Mouse (Mus musculus) limb, embryonic 10.5 days (tissue): ENCODE measurements around the gene Sned1. TPM values are rescaled to one million over a fixed set of nuclear protein-coding genes. Genes with fewer than 3 reads are reported as not detected.
"Not testable (repeated sequence)": the region's sequence is repeated elsewhere in the genome, so short reads cannot be mapped to it uniquely, and the experiment has no call there.

Experiments
- DNase-seq: peaks from one replicate; pipeline ENCODE4 v3.0.0-alpha.2; 2017; ENCODE audit warnings: low spot score
- H3K27ac ChIP-seq: fragments of 300-500 bp; sonication (generic); 2 replicates; pipeline ENCODE4 v1.5.1; 2016; ENCODE audit warnings: mild to moderate bottlenecking
- H3K27me3 ChIP-seq: fragments of 300-500 bp; sonication (generic); 2 replicates; pipeline ENCODE4 v1.6.1; 2016; ENCODE audit warnings: low read depth, mild to moderate bottlenecking; ENCODE audit not compliant: poor library complexity, severe bottlenecking
- H3K36me3 ChIP-seq: fragments of 300-500 bp; sonication (generic); 2 replicates; pipeline ENCODE4 v1.6.1; 2016; ENCODE audit warnings: mild to moderate bottlenecking, moderate library complexity
- H3K4me1 ChIP-seq: fragments of 300-500 bp; sonication (generic); 2 replicates; pipeline ENCODE4 v1.6.1; 2016
- H3K4me3 ChIP-seq: fragments of 300-500 bp; sonication (generic); 2 replicates; pipeline ENCODE4 v1.5.1; 2016; ENCODE audit warnings: mild to moderate bottlenecking, moderate library complexity
- H3K9me3 ChIP-seq: fragments of 300-500 bp; sonication (generic); replicated peaks from 2 replicates; pipeline ENCODE4 v1.6.1; 2016; ENCODE audit warnings: mild to moderate bottlenecking
- WGBS: fragments of 180-500 bp; shearing (Covaris S2); methylation state at CpG from one replicate; pipeline ENCODE4 v1.1.7; 2016; 5-methylcytosine and 5-hydroxymethylcytosine counted together
- polyA plus RNA-seq: library from polyadenylated mRNA; unstranded; fragments of >200 nt; fragmentation: Nextera tagmentation; extraction: Ambion mirVana; gene quantifications from 2 replicates; pipeline ENCODE4 v1.2.1, GENCODE M21; 2016

Gene Sned1
- polyA plus RNA-seq: 12.0 and 27.8 TPM in 2 replicates

GRCm38 (mm10) chr1:93235576-93236544 is at the start of gene Sned1:
Gene Sned1 (plus strand): TSS chr1:93235841.
- Histone ChIP-seq H3K9me3 (no peaks in the 10 kb centered on the region), H3K27ac (peak within 1 kb of the TSS; percentile 84), H3K4me1 (peaks cover 67% of the 10 kb centered on the region), H3K27me3 (peaks cover 23% of the 10 kb centered on the region), H3K36me3 (peaks cover 9% of the 10 kb centered on the region), H3K4me3 (peak within 1 kb of the TSS; percentile 64)
- under 1% methylated on average over 97 of the region's 100 CpGs for WGBS
- peak; percentile 91 for DNase-seq

GRCm38 (mm10) chr1:93190726-93191305 is 44.8 kb upstream of the Sned1 start:
- H3K9me3 ChIP-seq: 0 out of 2 replicates have a peak, but pooled peaks cover 2% of the 10 kb centered on the region
- no peaks in the 10 kb centered on the region for H3K36me3 ChIP-seq
- H3K27ac ChIP-seq: peak overlapping the region; percentile 56
- no peak for DNase-seq
- peak overlapping the region; percentile 38 for H3K4me3 ChIP-seq
- peaks cover 22% of the 10 kb centered on the region for H3K4me1 ChIP-seq
- peaks cover 32% of the 10 kb centered on the region for H3K27me3 ChIP-seq
- 9% methylated on average over 14 of the region's 17 CpGs for WGBS

- Histone ChIP-seq H3K9me3 (peaks cover 2% of the 10 kb centered on the region; the same call in 1 of the 2 replicates), H3K36me3 (no peaks in the 10 kb centered on the region), H3K4me3 (no peak overlapping the region), H3K27me3 (peaks cover 15% of the 10 kb centered on the region), H3K4me1 (peaks cover 22% of the 10 kb centered on the region), H3K27ac (no peak overlapping the region)
- WGBS: 88% methylated on average over 3 of the region's 3 CpGs
- DNase-seq: no peak
Observed at GRCm38 (mm10) chr1:93194961-93195360, 40.7 kb upstream of the Sned1 start.

GRCm38 (mm10) chr1:93197454-93197853 is 38.2 kb upstream of the Sned1 start:
- H3K27ac ChIP-seq, H3K4me1 ChIP-seq, H3K4me3 ChIP-seq, DNase-seq, H3K36me3 ChIP-seq, H3K27me3 ChIP-seq, H3K9me3 ChIP-seq: not testable (repeated sequence)
- 92% methylated on average over 2 of the region's 2 CpGs for WGBS

- WGBS: 86% methylated on average over 3 of the region's 3 CpGs
Observed at GRCm38 (mm10) chr1:93197916-93198315, 37.7 kb upstream of the Sned1 start.

GRCm38 (mm10) chr1:93206277-93206970 is 29.2 kb upstream of the Sned1 start:
- 64% methylated on average over 12 of the region's 12 CpGs for WGBS
- DNase-seq: no peak
- Histone ChIP-seq H3K9me3 (no peaks in the 10 kb centered on the region), H3K27me3 (no peaks in the 10 kb centered on the region), H3K4me3 (no peak overlapping the region), H3K27ac (peak overlapping the region; percentile 63), H3K36me3 (no peaks in the 10 kb centered on the region), H3K4me1 (peaks cover 60% of the 10 kb centered on the region)

More at GRCm38 (mm10) chr1:93197916-93198315, 37.7 kb upstream of the Sned1 start:
- 0 out of 2 replicates have a peak, but pooled peaks cover 7% of the 10 kb centered on the region for H3K4me1 ChIP-seq
- H3K27ac ChIP-seq: no peak overlapping the region
- H3K27me3 ChIP-seq: no peaks in the 10 kb centered on the region
- H3K36me3 ChIP-seq: no peaks in the 10 kb centered on the region
- DNase-seq: no peak
- H3K4me3 ChIP-seq: no peak overlapping the region
- H3K9me3 ChIP-seq: peaks cover 2% of the 10 kb centered on the region; the same call in 1 of the 2 replicates

GRCm38 (mm10) chr1:93207536-93208064 is 28.0 kb upstream of the Sned1 start:
- H3K36me3 ChIP-seq: no peaks in the 10 kb centered on the region
- H3K27me3 ChIP-seq: no peaks in the 10 kb centered on the region
- DNase-seq: no peak
- H3K27ac ChIP-seq: peak overlapping the region; percentile 58; the same call in 1 of the 2 replicates
- peaks cover 70% of the 10 kb centered on the region for H3K4me1 ChIP-seq
- H3K4me3 ChIP-seq: no peak overlapping the region
- H3K9me3 ChIP-seq: no peaks in the 10 kb centered on the region
- WGBS: 93% methylated on average over 4 of the region's 4 CpGs

GRCm38 (mm10) chr1:93210213-93210641 is 25.4 kb upstream of the Sned1 start:
- Histone ChIP-seq H3K4me1 (peaks cover 88% of the 10 kb centered on the region), H3K9me3 (no peaks in the 10 kb centered on the region), H3K27ac (peak overlapping the region; percentile 81), H3K27me3 (no peaks in the 10 kb centered on the region), H3K4me3 (no peak overlapping the region), H3K36me3 (no peaks in the 10 kb centered on the region)
- 48% methylated on average over 9 of the region's 9 CpGs for WGBS
- DNase-seq: peak; percentile 39

- WGBS: 92% methylated on average over 11 of the region's 11 CpGs
- H3K9me3 ChIP-seq: no peaks in the 10 kb centered on the region
- H3K27me3 ChIP-seq: no peaks in the 10 kb centered on the region
- no peak overlapping the region for H3K4me3 ChIP-seq
- H3K27ac ChIP-seq: peak overlapping the region; percentile 83
- peaks cover 88% of the 10 kb centered on the region for H3K4me1 ChIP-seq
- H3K36me3 ChIP-seq: no peaks in the 10 kb centered on the region
- no peak for DNase-seq
Observed at GRCm38 (mm10) chr1:93211019-93211418, 24.6 kb upstream of the Sned1 start.

- Histone ChIP-seq H3K36me3 (no peaks in the 10 kb centered on the region), H3K4me3 (no peak overlapping the region), H3K4me1 (peaks cover 88% of the 10 kb centered on the region), H3K27me3 (no peaks in the 10 kb centered on the region), H3K27ac (peak overlapping the region; percentile 83), H3K9me3 (no peaks in the 10 kb centered on the region)
- WGBS: 58% methylated on average over 10 of the region's 10 CpGs
- no peak for DNase-seq
Observed at GRCm38 (mm10) chr1:93211549-93212220, 24.0 kb upstream of the Sned1 start.

- Histone ChIP-seq H3K27me3 (no peaks in the 10 kb centered on the region), H3K27ac (peak overlapping the region; percentile 83; the same call in 1 of the 2 replicates), H3K36me3 (no peaks in the 10 kb centered on the region), H3K4me1 (peaks cover 90% of the 10 kb centered on the region), H3K4me3 (no peak overlapping the region), H3K9me3 (no peaks in the 10 kb centered on the region)
- no peak for DNase-seq
- 80% methylated on average over 7 of the region's 7 CpGs for WGBS
Observed at GRCm38 (mm10) chr1:93212441-93212840, 23.2 kb upstream of the Sned1 start.

- no peak overlapping the region for H3K4me3 ChIP-seq
- peaks cover 88% of the 10 kb centered on the region for H3K4me1 ChIP-seq
- H3K36me3 ChIP-seq: no peaks in the 10 kb centered on the region
- no peak for DNase-seq
- 67% methylated on average over 5 of the region's 5 CpGs for WGBS
- no peaks in the 10 kb centered on the region for H3K9me3 ChIP-seq
- H3K27ac ChIP-seq: peak overlapping the region; percentile 83
- no peaks in the 10 kb centered on the region for H3K27me3 ChIP-seq
Observed at GRCm38 (mm10) chr1:93214612-93215011, 21.0 kb upstream of the Sned1 start.
